Mouse (Mus musculus) MEL (cell line): ENCODE results near the gene Nos3. TPM values are rescaled to one million over a fixed set of nuclear protein-coding genes. Genes with fewer than 3 reads are reported as not detected.
A peak's percentile ranks its signal among the peaks of the same experiment; 100 is the strongest.

Experiments used
- DNase-seq: peaks from one replicate; pipeline ENCODE4 v3.0.0; 2011; ENCODE audit warnings: low read depth, low spot score
- H3K27ac ChIP-seq: 2 replicates; pipeline ENCODE4 v1.5.1; 2012; ENCODE audit warnings: low read depth, mild to moderate bottlenecking, control low read depth, low read length, moderate library complexity; ENCODE audit not compliant: control insufficient read depth
- H3K27me3 ChIP-seq, 2 experiments: fragments of 150-350 bp in 1 of 2; sonication (generic) in 1 of 2; 2 replicates each; pipeline ENCODE4 v1.6.1; 2012; ENCODE audit warnings: low read length in 2 of 2, mild to moderate bottlenecking in 2 of 2, improper control_type of control experiment in 1 of 2, moderate library complexity in 1 of 2; ENCODE audit not compliant: insufficient read depth in 2 of 2, control insufficient read depth in 1 of 2
- H3K36me3 ChIP-seq, 2 experiments: 2 replicates each; pipeline ENCODE4 v1.6.1; 2012 to 2014; ENCODE audit warnings: low read length in 2 of 2, improper control_type of control experiment in 1 of 2, inconsistent platforms in 1 of 2, mild to moderate bottlenecking in 1 of 2; ENCODE audit not compliant: insufficient read depth in 2 of 2, control insufficient read depth in 1 of 2
- H3K4me1 ChIP-seq, 2 experiments: fragments of 150-350 bp in 1 of 2; sonication (generic) in 1 of 2; 2 replicates each; pipeline ENCODE4 v1.6.1; 2012; ENCODE audit warnings: low read length in 2 of 2, improper control_type of control experiment in 1 of 2, mild to moderate bottlenecking in 1 of 2; ENCODE audit not compliant: insufficient read depth in 2 of 2, control insufficient read depth in 1 of 2
- H3K4me3 ChIP-seq, 2 experiments: fragments of 150-350 bp in 1 of 2; sonication (generic) in 1 of 2; 2 replicates each; pipeline ENCODE4 v1.5.1; 2012; ENCODE audit warnings: low read depth in 2 of 2, low read length in 2 of 2, mild to moderate bottlenecking in 2 of 2, moderate library complexity in 2 of 2, control low read depth in 1 of 2, improper control_type of control experiment in 1 of 2; ENCODE audit not compliant: control insufficient read depth in 1 of 2, insufficient read depth in 1 of 2
- H3K79me2 ChIP-seq: 2 replicates; pipeline ENCODE4 v1.6.1; 2012; ENCODE audit warnings: mild to moderate bottlenecking, low read length, moderate library complexity; ENCODE audit not compliant: control insufficient read depth, poor library complexity, insufficient read depth
- H3K9ac ChIP-seq: 2 replicates; pipeline ENCODE4 v1.6.1; 2012; ENCODE audit warnings: low read depth, mild to moderate bottlenecking, control low read depth, low read length, moderate library complexity; ENCODE audit not compliant: control insufficient read depth, poor library complexity, severe bottlenecking
- H3K9me3 ChIP-seq: fragments of 150-350 bp; sonication (generic); replicated peaks from 2 replicates; pipeline ENCODE4 v1.6.1; 2012; ENCODE audit warnings: mild to moderate bottlenecking, low read length, improper control_type of control experiment, moderate library complexity; ENCODE audit not compliant: insufficient read depth
- BHLHE40 ChIP-seq: IDR thresholded peaks from 2 replicates; pipeline ENCODE4 v1.6.1; 2012; ENCODE audit warnings: low read depth, mild to moderate bottlenecking, inconsistent platforms, low read length, improper control_type of control experiment, borderline replicate concordance
- CHD2 ChIP-seq: IDR thresholded peaks from 2 replicates; pipeline ENCODE4 v1.6.1; 2011; ENCODE audit warnings: low read length, improper control_type of control experiment
- CTCF ChIP-seq, 3 experiments: IDR thresholded peaks in 2 of 3; conservative IDR thresholded peaks in 1 of 3; 2 replicates each; pipeline ENCODE4 v1.5.1; 2011 to 2012; ENCODE audit warnings: low read length in 3 of 3, low read depth in 2 of 3, mild to moderate bottlenecking in 2 of 3, improper control_type of control experiment in 1 of 3, inconsistent platforms in 1 of 3, mixed read lengths in 1 of 3, moderate library complexity in 1 of 3; ENCODE audit not compliant: control insufficient read depth in 1 of 3, insufficient read depth in 1 of 3, poor library complexity in 1 of 3, severe bottlenecking in 1 of 3
- ELF1 ChIP-seq: IDR thresholded peaks from 2 replicates; pipeline ENCODE4 v1.6.1; 2014; ENCODE audit warnings: low read depth, mild to moderate bottlenecking, inconsistent platforms, low read length, improper control_type of control experiment, moderate library complexity
- EP300 ChIP-seq, 2 experiments: IDR thresholded peaks; 2 replicates each; pipeline ENCODE4 v1.6.1; 2011; ENCODE audit warnings: improper control_type of control experiment in 2 of 2, low read length in 2 of 2, low read depth in 1 of 2, mild to moderate bottlenecking in 1 of 2
- ETS1 ChIP-seq: IDR thresholded peaks from 2 replicates; pipeline ENCODE4 v1.6.1; 2012; ENCODE audit warnings: low read depth, mild to moderate bottlenecking, inconsistent platforms, low read length, improper control_type of control experiment, moderate library complexity
- GATA1 ChIP-seq: IDR thresholded peaks from 2 replicates; pipeline ENCODE4 v1.6.1; 2011; ENCODE audit warnings: low read depth, low read length, improper control_type of control experiment
- HCFC1 ChIP-seq: IDR thresholded peaks from 2 replicates; pipeline ENCODE4 v1.6.1; 2012; ENCODE audit warnings: low read depth, mild to moderate bottlenecking, inconsistent platforms, low read length, improper control_type of control experiment, moderate library complexity
- JUND ChIP-seq: IDR thresholded peaks from 2 replicates; pipeline ENCODE4 v1.6.1; 2011; ENCODE audit warnings: low read depth, mild to moderate bottlenecking, improper control_type of control experiment, low read length
- KAT2A ChIP-seq: conservative IDR thresholded peaks from 2 replicates; pipeline ENCODE4 v1.6.1; 2012; ENCODE audit warnings: low read depth, low read length, improper control_type of control experiment, inconsistent platforms
- MAFK ChIP-seq: IDR thresholded peaks from 2 replicates; pipeline ENCODE4 v1.6.1; 2011; ENCODE audit warnings: low read depth, mild to moderate bottlenecking, low read length, improper control_type of control experiment, borderline replicate concordance
- MAX ChIP-seq: IDR thresholded peaks from 2 replicates; pipeline ENCODE4 v1.6.1; 2011; ENCODE audit warnings: low read length, improper control_type of control experiment
- MAZ ChIP-seq: IDR thresholded peaks from 2 replicates; pipeline ENCODE4 v1.6.1; 2012; ENCODE audit warnings: low read depth, mild to moderate bottlenecking, inconsistent platforms, low read length, improper control_type of control experiment
- MEF2A ChIP-seq: IDR thresholded peaks from 2 replicates; pipeline ENCODE4 v1.6.1; 2014; ENCODE audit warnings: low read depth, mild to moderate bottlenecking, inconsistent platforms, low read length, improper control_type of control experiment; ENCODE audit not compliant: poor library complexity, insufficient replicate concordance, severe bottlenecking; ENCODE audit errors: extremely low read depth
- MXI1 ChIP-seq: IDR thresholded peaks from 2 replicates; pipeline ENCODE4 v1.6.1; 2011; ENCODE audit warnings: mild to moderate bottlenecking, low read depth, low read length, improper control_type of control experiment
- MYB ChIP-seq: IDR thresholded peaks from 2 replicates; pipeline ENCODE4 v1.6.1; 2011; ENCODE audit warnings: mild to moderate bottlenecking, low read depth, low read length, improper control_type of control experiment
- POLR2A ChIP-seq, 2 experiments: IDR thresholded peaks; 2 replicates each; pipeline ENCODE4 v1.6.1; 2011 to 2012; ENCODE audit warnings: low read length in 2 of 2, mild to moderate bottlenecking in 2 of 2, control low read depth in 1 of 2, improper control_type of control experiment in 1 of 2, low read depth in 1 of 2, moderate library complexity in 1 of 2; ENCODE audit not compliant: control insufficient read depth in 1 of 2, insufficient read depth in 1 of 2, poor library complexity in 1 of 2
- POLR2AphosphoS2 ChIP-seq: IDR thresholded peaks from 2 replicates; pipeline ENCODE4 v1.6.1; 2011; ENCODE audit warnings: low read length, improper control_type of control experiment
- POLR2AphosphoS5 ChIP-seq: IDR thresholded peaks from 2 replicates; pipeline ENCODE4 v1.6.1; 2012; ENCODE audit warnings: low read depth, borderline replicate concordance, mild to moderate bottlenecking, inconsistent platforms, low read length, moderate library complexity, mixed read lengths
- RAD21 ChIP-seq: IDR thresholded peaks from 2 replicates; pipeline ENCODE4 v1.6.1; 2011; ENCODE audit warnings: mild to moderate bottlenecking, low read depth, low read length, improper control_type of control experiment
- RCOR1 ChIP-seq: IDR thresholded peaks from 2 replicates; pipeline ENCODE4 v1.6.1; 2012; ENCODE audit warnings: low read depth, mild to moderate bottlenecking, inconsistent platforms, low read length, improper control_type of control experiment
- UBTF ChIP-seq: IDR thresholded peaks from 2 replicates; pipeline ENCODE4 v1.6.1; 2012; ENCODE audit warnings: low read depth, mild to moderate bottlenecking, inconsistent platforms, low read length, improper control_type of control experiment, moderate library complexity, borderline replicate concordance; ENCODE audit not compliant: insufficient read depth
- USF1 ChIP-seq: IDR thresholded peaks from 2 replicates; pipeline ENCODE4 v1.6.1; 2014; ENCODE audit warnings: low read depth, mild to moderate bottlenecking, inconsistent platforms, low read length, improper control_type of control experiment, moderate library complexity
- USF2 ChIP-seq, 2 experiments: IDR thresholded peaks; 2 replicates each; pipeline ENCODE4 v1.6.1; 2011 to 2012; ENCODE audit warnings: improper control_type of control experiment in 2 of 2, low read length in 2 of 2, borderline replicate concordance in 1 of 2, inconsistent platforms in 1 of 2, low read depth in 1 of 2, mild to moderate bottlenecking in 1 of 2; ENCODE audit not compliant: insufficient read depth in 1 of 2
- ZNF384 ChIP-seq: IDR thresholded peaks from 2 replicates; pipeline ENCODE4 v1.6.1; 2012; ENCODE audit warnings: low read depth, mild to moderate bottlenecking, inconsistent platforms, low read length, improper control_type of control experiment
- polyA plus RNA-seq, 2 experiments: library from polyadenylated mRNA; stranded (reverse) in 1 of 2; unstranded in 1 of 2; fragments of >175 nt in 1 of 2; fragments of >200 nt in 1 of 2; gene quantifications; 2 replicates each; pipeline versions ENCODE4 v1.2.1 to v1.2.4; 2012; ENCODE audit warnings: low replicate concordance in 2 of 2, low read depth in 1 of 2; ENCODE audit not compliant: insufficient read length in 2 of 2, insufficient read depth in 1 of 2, missing spikeins in 1 of 2
- total RNA-seq: library from RNA; depleted of rRNA; stranded (reverse); fragments of 300-350 nt; gene quantifications from 2 replicates; pipeline ENCODE4 v1.2.3, GENCODE M21; 2012

The Nos3 gene
- total and polyA plus RNA-seq, 3 experiments = 3.9 to 6.2 TPM; not detected in 1

DNA sequence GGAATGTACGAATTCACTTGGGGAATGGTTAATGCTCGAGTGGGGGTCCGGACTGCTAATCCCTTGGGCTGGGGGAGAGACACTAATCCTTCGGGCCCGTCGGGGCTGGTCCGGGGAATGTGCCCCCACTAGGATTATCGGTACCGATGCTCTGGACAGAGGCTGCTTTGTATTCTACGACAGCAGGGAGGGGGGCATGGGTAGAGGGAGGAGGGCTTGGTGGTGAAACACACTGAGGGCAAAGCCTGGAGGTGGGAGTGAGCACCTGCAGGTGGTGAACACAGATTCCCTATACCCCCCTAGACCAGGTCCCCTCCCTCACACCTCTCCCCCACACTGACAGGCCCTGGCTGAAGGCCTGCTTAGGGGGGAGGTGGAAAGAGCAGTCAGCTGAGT is 61.4 kb downstream of the Nos3 start:
- Histone ChIP-seq H3K9ac (peak overlapping the region; percentile 85), H3K9me3 (no peaks in the 10 kb centered on the region), H3K36me3 (peaks cover 2 to 17% of the 10 kb centered on the region in 2 experiments), H3K4me1 (peaks cover 6 to 22% of the 10 kb centered on the region in 2 experiments), H3K27ac (no peak overlapping the region), H3K27me3 (no peaks in the 10 kb centered on the region), H3K4me3 (peak overlapping the region; percentile 78 to 86), H3K79me2 (peaks cover 14% of the 10 kb centered on the region)
- no peak for DNase-seq
- TF ChIP-seq JUND (no peak), ETS1 (no peak), RAD21 (no peak), HCFC1 (no peak), CHD2 (no peak), GATA1 (no peak), ELF1 (no peak), MAFK (no peak), POLR2AphosphoS5 (no peak), CTCF (IDR thresholded peaks at IDR 0.05 in 2 of 3, conservative IDR thresholded peaks at IDR 0.05 in 1 of 3; ENCODE audit: control insufficient read depth in 1 of 3, insufficient read depth in 1 of 3, low read depth in 2 of 3, low read length in 3 of 3, poor library complexity in 1 of 3, severe bottlenecking in 1 of 3) (no peak), POLR2AphosphoS2 (no peak), ZNF384 (no peak), MAX (no peak), MEF2A (no peak), POLR2A (IDR thresholded peaks at IDR 0.05; ENCODE audit: control insufficient read depth in 1 of 2, insufficient read depth in 1 of 2, low read depth in 1 of 2, low read length in 2 of 2, poor library complexity in 1 of 2) (no peak)

DNA sequence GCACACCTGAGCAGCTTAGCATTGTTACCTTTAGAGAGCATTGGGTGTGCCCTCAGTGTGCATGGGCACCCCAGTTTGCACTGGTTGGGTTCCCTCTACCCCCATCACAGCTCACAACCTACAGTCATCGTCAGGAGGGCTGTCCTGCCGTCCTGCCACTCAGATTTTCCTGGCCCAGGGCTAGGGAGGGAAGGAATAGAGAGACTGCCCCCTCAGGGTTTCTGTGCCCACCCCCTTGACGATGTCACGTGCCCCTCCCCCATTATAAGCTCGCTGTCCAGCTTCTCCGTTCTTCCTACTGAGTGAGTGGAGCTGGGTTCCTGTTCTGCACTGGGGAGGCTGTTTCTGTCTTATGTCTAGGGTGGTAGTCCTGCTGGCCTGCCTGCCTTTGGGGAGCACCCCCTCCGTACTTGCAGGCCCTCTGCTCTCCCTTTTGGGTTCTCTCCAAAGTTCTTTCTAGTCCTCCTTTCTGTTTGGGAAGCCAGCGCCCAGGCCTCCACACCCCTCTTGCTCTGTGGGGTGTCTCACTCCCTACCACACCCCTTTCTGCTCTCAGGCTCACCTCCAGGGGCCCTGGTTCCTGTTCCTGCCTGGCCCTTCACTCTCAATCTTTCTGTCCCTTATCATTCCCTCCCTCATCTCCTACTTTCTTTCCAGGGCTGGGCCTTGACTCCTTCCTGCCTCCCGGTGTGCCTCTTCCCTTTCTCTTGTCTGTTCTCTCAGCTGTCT is 62.1 kb downstream of the Nos3 start:
- H3K36me3 ChIP-seq = peaks cover 2 to 17% of the 10 kb centered on the region in 2 experiments
- H3K27ac ChIP-seq = no peak overlapping the region
- no peaks in the 10 kb centered on the region for H3K9me3 ChIP-seq
- peaks cover 6 to 22% of the 10 kb centered on the region in 2 experiments for H3K4me1 ChIP-seq
- peak; percentile 72 for DNase-seq
- no peaks in the 10 kb centered on the region for H3K27me3 ChIP-seq
- peak overlapping the region; percentile 1 to 21; a peak in 1 of 4 replicates for H3K4me3 ChIP-seq
- no peak for TF ChIP-seq KAT2A
- no peak for TF ChIP-seq EP300 (IDR thresholded peaks at IDR 0.05; ENCODE audit: low read depth in 1 of 2, low read length in 2 of 2)
- no peak for TF ChIP-seq MEF2A
- peak; percentile 84 for TF ChIP-seq USF1
- 0 out of 2 replicates have a peak, but pooled peaks have one; percentile 11 for TF ChIP-seq HCFC1
- TF ChIP-seq CTCF (IDR thresholded peaks at IDR 0.05 in 2 of 3, conservative IDR thresholded peaks at IDR 0.05 in 1 of 3; ENCODE audit: control insufficient read depth in 1 of 3, insufficient read depth in 1 of 3, low read depth in 2 of 3, low read length in 3 of 3, poor library complexity in 1 of 3, severe bottlenecking in 1 of 3) = no peak; a peak in 1 of 6 replicates
- peak; percentile 52 for TF ChIP-seq RCOR1
- no peak for TF ChIP-seq MYB
- no peak; the same call in 1 of the 2 replicates for TF ChIP-seq MAZ
- peak; percentile 69 for TF ChIP-seq MXI1
- no peak for TF ChIP-seq UBTF
- TF ChIP-seq BHLHE40 = peak; percentile 48; the same call in 1 of the 2 replicates
- 0 out of 2 replicates have a peak, but pooled peaks have one; percentile 13 for TF ChIP-seq CHD2
- no peak for TF ChIP-seq USF2 (IDR thresholded peaks at IDR 0.05; ENCODE audit: borderline replicate concordance in 1 of 2, insufficient read depth in 1 of 2, low read depth in 1 of 2, low read length in 2 of 2)
- peaks cover 14% of the 10 kb centered on the region for H3K79me2 ChIP-seq
- peak overlapping the region; percentile 15 for H3K9ac ChIP-seq
